Mouse (Mus musculus): ENCODE results near the gene Trappc10. TPM values are rescaled to one million over a fixed set of nuclear protein-coding genes. Genes with fewer than 3 reads are reported as not detected.

The Trappc10 gene
- polyA plus RNA-seq, 1 experiment: 62.8 TPM

- TF ChIP-seq POLR2A (IDR thresholded peaks at IDR 0.05; ENCODE audit: extremely low read depth, insufficient read depth, low read length) (no peak), CTCF (IDR thresholded peaks at IDR 0.05; ENCODE audit: extremely low read depth, insufficient read depth, low read length) (no peak)
- Histone ChIP-seq H3K27ac (ENCODE audit: insufficient read depth, low read length) (no peak overlapping the region), H3K4me1 (ENCODE audit: control insufficient read depth, insufficient read depth, low read length) (no peaks in the 10 kb centered on the region), H3K4me3 (ENCODE audit: insufficient read depth, low read length) (no peak overlapping the region)
These were observed 40.4 kb upstream of the Trappc10 start for GRCm38 (mm10) chr10:78284812-78285211.

GRCm38 (mm10) chr10:78282411-78282810, 38.0 kb upstream of the Trappc10 start:
- Histone ChIP-seq H3K4me3 (ENCODE audit: insufficient read depth, low read length) (no peak overlapping the region), H3K27ac (ENCODE audit: insufficient read depth, low read length) (no peak overlapping the region), H3K4me1 (ENCODE audit: control insufficient read depth, insufficient read depth, low read length) (no peaks in the 10 kb centered on the region)
- no peak for TF ChIP-seq CTCF (IDR thresholded peaks at IDR 0.05; ENCODE audit: extremely low read depth, insufficient read depth, low read length)
- no peak for TF ChIP-seq POLR2A (IDR thresholded peaks at IDR 0.05; ENCODE audit: extremely low read depth, insufficient read depth, low read length)

GRCm38 (mm10) chr10:78280486-78280885, 36.0 kb upstream of the Trappc10 start:
- TF ChIP-seq CTCF (IDR thresholded peaks at IDR 0.05; ENCODE audit: extremely low read depth, insufficient read depth, low read length) (no peak), POLR2A (IDR thresholded peaks at IDR 0.05; ENCODE audit: extremely low read depth, insufficient read depth, low read length) (no peak)
- H3K27ac ChIP-seq (ENCODE audit: insufficient read depth, low read length): no peak overlapping the region
- no peak overlapping the region for H3K4me3 ChIP-seq (ENCODE audit: insufficient read depth, low read length)
- H3K4me1 ChIP-seq (ENCODE audit: control insufficient read depth, insufficient read depth, low read length): no peaks in the 10 kb centered on the region

- Histone ChIP-seq H3K4me3 (ENCODE audit: insufficient read depth, low read length) (no peak overlapping the region), H3K27ac (ENCODE audit: insufficient read depth, low read length) (no peak overlapping the region), H3K4me1 (ENCODE audit: control insufficient read depth, insufficient read depth, low read length) (no peaks in the 10 kb centered on the region)
- TF ChIP-seq POLR2A (IDR thresholded peaks at IDR 0.05; ENCODE audit: extremely low read depth, insufficient read depth, low read length): no peak
- TF ChIP-seq CTCF (IDR thresholded peaks at IDR 0.05; ENCODE audit: extremely low read depth, insufficient read depth, low read length): peak; percentile 86
These were observed 34.8 kb upstream of the Trappc10 start for GRCm38 (mm10) chr10:78279210-78279609.

- Histone ChIP-seq H3K4me3 (ENCODE audit: insufficient read depth, low read length) (no peak overlapping the region), H3K27ac (ENCODE audit: insufficient read depth, low read length) (no peak overlapping the region), H3K4me1 (ENCODE audit: control insufficient read depth, insufficient read depth, low read length) (no peaks in the 10 kb centered on the region)
- TF ChIP-seq CTCF (IDR thresholded peaks at IDR 0.05; ENCODE audit: extremely low read depth, insufficient read depth, low read length): peak; percentile 11; the same call in 1 of the 2 replicates
- no peak for TF ChIP-seq POLR2A (IDR thresholded peaks at IDR 0.05; ENCODE audit: extremely low read depth, insufficient read depth, low read length)
These were observed 33.4 kb upstream of the Trappc10 start for GRCm38 (mm10) chr10:78277835-78278234.

- no peaks in the 10 kb centered on the region for H3K4me1 ChIP-seq (ENCODE audit: control insufficient read depth, insufficient read depth, low read length)
- H3K27ac ChIP-seq (ENCODE audit: insufficient read depth, low read length): no peak overlapping the region
- TF ChIP-seq POLR2A (IDR thresholded peaks at IDR 0.05; ENCODE audit: extremely low read depth, insufficient read depth, low read length) (no peak), CTCF (IDR thresholded peaks at IDR 0.05; ENCODE audit: extremely low read depth, insufficient read depth, low read length) (no peak)
- no peak overlapping the region for H3K4me3 ChIP-seq (ENCODE audit: insufficient read depth, low read length)
These were observed 31.8 kb upstream of the Trappc10 start for GRCm38 (mm10) chr10:78276242-78276641.

- Histone ChIP-seq H3K4me3 (ENCODE audit: insufficient read depth, low read length) (no peak overlapping the region), H3K4me1 (ENCODE audit: control insufficient read depth, insufficient read depth, low read length) (no peaks in the 10 kb centered on the region), H3K27ac (ENCODE audit: insufficient read depth, low read length) (no peak overlapping the region)
- TF ChIP-seq CTCF (IDR thresholded peaks at IDR 0.05; ENCODE audit: extremely low read depth, insufficient read depth, low read length): no peak
- no peak for TF ChIP-seq POLR2A (IDR thresholded peaks at IDR 0.05; ENCODE audit: extremely low read depth, insufficient read depth, low read length)
These were observed 28.5 kb upstream of the Trappc10 start for GRCm38 (mm10) chr10:78272932-78273331.

GRCm38 (mm10) chr10:78265881-78266280, 21.4 kb upstream of the Trappc10 start:
- 0 out of 2 replicates have a peak, but pooled peaks have one; percentile 4 for TF ChIP-seq CTCF (IDR thresholded peaks at IDR 0.05; ENCODE audit: extremely low read depth, insufficient read depth, low read length)
- no peak for TF ChIP-seq POLR2A (IDR thresholded peaks at IDR 0.05; ENCODE audit: extremely low read depth, insufficient read depth, low read length)
- no peaks in the 10 kb centered on the region for H3K4me1 ChIP-seq (ENCODE audit: control insufficient read depth, insufficient read depth, low read length)

GRCm38 (mm10) chr10:78264735-78265134, 20.3 kb upstream of the Trappc10 start:
- no peak overlapping the region for H3K27ac ChIP-seq (ENCODE audit: insufficient read depth, low read length)
- TF ChIP-seq CTCF (IDR thresholded peaks at IDR 0.05; ENCODE audit: extremely low read depth, insufficient read depth, low read length): no peak
- TF ChIP-seq POLR2A (IDR thresholded peaks at IDR 0.05; ENCODE audit: extremely low read depth, insufficient read depth, low read length): no peak
- no peak overlapping the region for H3K4me3 ChIP-seq (ENCODE audit: insufficient read depth, low read length)
- H3K4me1 ChIP-seq (ENCODE audit: control insufficient read depth, insufficient read depth, low read length): peaks cover 2% of the 10 kb centered on the region; the same call in 1 of the 2 replicates

More at GRCm38 (mm10) chr10:78265881-78266280, 21.4 kb upstream of the Trappc10 start:
- no peak overlapping the region for H3K27ac ChIP-seq (ENCODE audit: insufficient read depth, low read length)
- no peak overlapping the region for H3K4me3 ChIP-seq (ENCODE audit: insufficient read depth, low read length)

GRCm38 (mm10) chr10:78260916-78261650, 16.6 kb upstream of the Trappc10 start:
- H3K27ac ChIP-seq (ENCODE audit: insufficient read depth, low read length): no peak overlapping the region

More at GRCm38 (mm10) chr10:78260916-78261650, 16.6 kb upstream of the Trappc10 start:
- no peak overlapping the region for H3K4me3 ChIP-seq (ENCODE audit: insufficient read depth, low read length)
- H3K4me1 ChIP-seq (ENCODE audit: control insufficient read depth, insufficient read depth, low read length): peaks cover 2% of the 10 kb centered on the region; the same call in 1 of the 2 replicates
- TF ChIP-seq POLR2A (IDR thresholded peaks at IDR 0.05; ENCODE audit: extremely low read depth, insufficient read depth, low read length) (no peak), CTCF (IDR thresholded peaks at IDR 0.05; ENCODE audit: extremely low read depth, insufficient read depth, low read length) (no peak)

All from cortical plate, adult 2 months (tissue).